Mouse (Mus musculus) left cerebral cortex, adult 9 months (tissue): Measurements from ENCODE around the gene Klrb1f.
"Not testable (repeated sequence)": the region's sequence is repeated elsewhere in the genome, so short reads cannot be mapped to it uniquely, and the experiment has no call there.

Source experiments
- DNase-seq, 2 experiments: peaks; one replicate each; pipeline ENCODE4 v3.0.0; 2022; ENCODE audit warnings: low spot score in 2 of 2

Gene Klrb1f

GRCm38 (mm10) chr6:129045601-129046000 is at the start of gene Klrb1f:
Gene Klrb1f, plus strand, starts transcription at chr6:129045901.
- DNase-seq: no peak

- DNase-seq: no peak
These were observed 49.5 kb upstream of the Klrb1f start for GRCm38 (mm10) chr6:128996054-128996767.

GRCm38 (mm10) chr6:128996768-128997442 is 48.8 kb upstream of the Klrb1f start:
- DNase-seq: no peak

- DNase-seq: no peak
These were observed 44.3 kb upstream of the Klrb1f start for GRCm38 (mm10) chr6:129001392-129001791.

- no peak for DNase-seq
These were observed 37.1 kb upstream of the Klrb1f start for GRCm38 (mm10) chr6:129008552-129008951.

- DNase-seq: not testable (repeated sequence)
These were observed 35.7 kb upstream of the Klrb1f start for GRCm38 (mm10) chr6:129009846-129010504.

GRCm38 (mm10) chr6:129010505-129010873 is 35.2 kb upstream of the Klrb1f start:
- no peak for DNase-seq

- DNase-seq: not testable (repeated sequence)
These were observed 33.7 kb upstream of the Klrb1f start for GRCm38 (mm10) chr6:129012012-129012411.

- no peak for DNase-seq
These were observed 32.7 kb upstream of the Klrb1f start for GRCm38 (mm10) chr6:129012966-129013365.

GRCm38 (mm10) chr6:129013762-129014276 is 31.9 kb upstream of the Klrb1f start:
- DNase-seq: no peak

GRCm38 (mm10) chr6:129014399-129014798 is 31.3 kb upstream of the Klrb1f start:
- no peak for DNase-seq

GRCm38 (mm10) chr6:129027451-129028248 is 18.1 kb upstream of the Klrb1f start:
- no peak for DNase-seq

GRCm38 (mm10) chr6:129030175-129030824 is 15.4 kb upstream of the Klrb1f start:
- no peak for DNase-seq

GRCm38 (mm10) chr6:129030964-129031363 is 14.7 kb upstream of the Klrb1f start:
- no peak for DNase-seq

GRCm38 (mm10) chr6:129033397-129033796 is 12.3 kb upstream of the Klrb1f start:
- no peak for DNase-seq

GRCm38 (mm10) chr6:129035017-129035416 is 10.7 kb upstream of the Klrb1f start:
- no peak for DNase-seq

- DNase-seq: no peak
These were observed 9.4 kb upstream of the Klrb1f start for GRCm38 (mm10) chr6:129036326-129036725.

- DNase-seq: no peak
These were observed 8.7 kb upstream of the Klrb1f start for GRCm38 (mm10) chr6:129036890-129037463.

GRCm38 (mm10) chr6:129041470-129041869 is 4.2 kb upstream of the Klrb1f start:
- no peak for DNase-seq

GRCm38 (mm10) chr6:129042470-129042869 is 3.2 kb upstream of the Klrb1f start:
- DNase-seq: no peak

GRCm38 (mm10) chr6:129048381-129048780 is 2.7 kb downstream of the Klrb1f start:
- DNase-seq: no peak
